Mouse (Mus musculus): ENCODE measurements at regions not wholly inside any gene's neighbourhood (a gene's known extent, or its start where the extent isn't known, plus 50 kb on each side); places are given as distances from the start of the nearest gene placed in this dataset.
A peak's percentile ranks its signal among the peaks of the same experiment; 100 is the strongest.

DNA sequence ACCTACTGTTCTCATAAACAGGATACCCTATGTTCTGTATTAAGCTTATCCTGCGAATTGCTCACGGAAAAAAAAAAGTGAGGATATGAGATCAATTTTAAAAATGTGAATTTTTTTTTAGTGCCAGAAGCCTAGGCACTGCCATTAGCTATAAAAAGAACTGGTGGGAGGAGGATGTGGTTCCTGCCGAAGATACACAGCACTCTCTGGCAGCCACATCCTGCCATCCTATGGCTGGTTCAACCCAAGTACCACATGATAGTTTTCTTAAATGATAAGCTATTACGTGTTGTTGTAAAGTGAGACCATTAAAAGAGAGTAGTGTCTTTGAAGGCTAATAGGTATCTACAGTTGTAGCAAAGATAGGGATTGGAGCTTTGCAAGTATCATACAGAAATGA, 58.2 kb upstream of the Ppp3ca start:
- no peak overlapping the region for H3K4me2 ChIP-seq (replicated peaks; ENCODE audit: low read depth, low read length)
- ATAC-seq (ENCODE audit: low FRiP score, low TSS enrichment), result no peak
- H3K9me3 ChIP-seq (ENCODE audit: control insufficient read depth, low read length), result no peaks in the 10 kb centered on the region
- H3K36me3 ChIP-seq (ENCODE audit: control insufficient read depth, insufficient read depth, low read length), result no peaks in the 10 kb centered on the region
- 79% methylated on average over 4 of the region's 4 CpGs for WGBS
- no peak overlapping the region for H3K4me3 ChIP-seq (ENCODE audit: low read length)
- H3K4me1 ChIP-seq (ENCODE audit: control insufficient read depth, insufficient read depth, low read length), result peaks cover 7% of the 10 kb centered on the region; the same call in 1 of the 2 replicates
- no peak overlapping the region for H3K9ac ChIP-seq (ENCODE audit: low read depth, low read length)
- H3K27ac ChIP-seq (ENCODE audit: low read depth, low read length), result no peak overlapping the region
- no peaks in the 10 kb centered on the region for H3K27me3 ChIP-seq (ENCODE audit: control insufficient read depth, insufficient read depth, low read length)

DNA sequence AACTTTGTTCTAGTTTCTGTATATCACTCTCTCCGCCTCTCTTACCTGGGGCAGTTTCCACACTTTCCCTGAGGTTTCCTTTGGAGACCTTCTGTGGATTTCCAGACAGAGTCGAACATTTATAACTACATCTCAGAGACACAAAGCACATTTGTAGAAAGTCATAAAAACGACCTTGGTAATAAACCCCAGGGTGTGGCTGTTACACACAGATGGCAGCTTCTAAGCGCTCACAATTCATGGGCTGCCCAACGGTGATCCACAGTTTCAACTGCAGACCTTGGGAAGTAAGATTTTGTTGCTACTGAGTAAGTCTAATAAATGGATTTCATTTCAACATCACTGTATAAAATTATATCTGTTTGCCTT, 59.4 kb upstream of the Ppp3ca start:
- Histone ChIP-seq H3K4me2 (replicated peaks; ENCODE audit: low read depth, low read length) (no peak overlapping the region), H3K9ac (ENCODE audit: low read depth, low read length) (no peak overlapping the region), H3K9me3 (ENCODE audit: control insufficient read depth, low read length) (no peaks in the 10 kb centered on the region), H3K27ac (ENCODE audit: low read depth, low read length) (peak overlapping the region; percentile 13; the same call in 1 of the 2 replicates), H3K27me3 (ENCODE audit: control insufficient read depth, insufficient read depth, low read length) (no peaks in the 10 kb centered on the region), H3K4me3 (ENCODE audit: low read length) (no peak overlapping the region), H3K4me1 (ENCODE audit: control insufficient read depth, insufficient read depth, low read length) (peaks cover 7% of the 10 kb centered on the region; the same call in 1 of the 2 replicates), H3K36me3 (ENCODE audit: control insufficient read depth, insufficient read depth, low read length) (no peaks in the 10 kb centered on the region)
- ATAC-seq (ENCODE audit: low FRiP score, low TSS enrichment), result peak; percentile 44; the same call in 1 of the 2 replicates
- WGBS, result 28% methylated on average over 5 of the region's 5 CpGs

DNA sequence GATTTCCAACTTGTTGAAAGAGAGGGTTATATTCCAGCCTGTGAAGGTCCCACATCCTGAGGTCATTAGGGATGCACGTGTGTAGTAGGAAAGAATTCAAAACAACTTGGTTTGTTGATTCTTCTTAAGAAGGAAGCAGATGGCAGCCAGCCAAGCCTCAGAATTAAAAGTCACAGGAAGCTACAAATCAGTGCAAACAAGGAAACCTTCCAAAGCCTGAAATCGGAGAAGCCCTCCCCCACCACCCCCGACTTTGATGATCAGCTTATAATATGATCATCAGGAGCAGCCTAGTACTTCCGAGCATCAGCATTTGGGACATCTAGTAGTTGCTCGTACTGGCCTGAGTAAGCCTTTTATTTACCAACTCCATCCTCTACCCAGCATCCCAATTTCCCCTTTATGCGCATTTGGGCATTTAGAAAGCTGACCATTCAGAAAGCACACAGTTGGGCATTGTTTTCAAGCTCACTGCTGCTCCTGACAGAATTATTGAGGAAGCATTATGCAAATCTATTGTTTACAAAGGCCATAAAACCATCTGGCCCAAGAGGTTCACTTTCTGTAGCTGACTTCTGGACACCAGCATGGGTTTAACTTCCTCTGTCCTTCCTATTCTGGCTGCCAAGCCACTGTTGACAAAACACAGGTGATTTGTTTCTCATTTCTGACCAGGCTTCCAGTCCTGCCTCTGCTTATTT, 59.9 kb upstream of the Ppp3ca start:
- Histone ChIP-seq H3K4me1 (ENCODE audit: control insufficient read depth, insufficient read depth, low read length) (peaks cover 7% of the 10 kb centered on the region; the same call in 1 of the 2 replicates), H3K36me3 (ENCODE audit: control insufficient read depth, insufficient read depth, low read length) (no peaks in the 10 kb centered on the region), H3K9ac (ENCODE audit: low read depth, low read length) (no peak overlapping the region), H3K9me3 (ENCODE audit: control insufficient read depth, low read length) (no peaks in the 10 kb centered on the region), H3K4me2 (replicated peaks; ENCODE audit: low read depth, low read length) (no peak overlapping the region), H3K4me3 (ENCODE audit: low read length) (no peak overlapping the region), H3K27ac (ENCODE audit: low read depth, low read length) (peak overlapping the region; percentile 13; the same call in 1 of the 2 replicates), H3K27me3 (ENCODE audit: control insufficient read depth, insufficient read depth, low read length) (no peaks in the 10 kb centered on the region)
- ATAC-seq (ENCODE audit: low FRiP score, low TSS enrichment), result peak; percentile 88
- WGBS, result 18% methylated on average over 6 of the region's 6 CpGs

DNA sequence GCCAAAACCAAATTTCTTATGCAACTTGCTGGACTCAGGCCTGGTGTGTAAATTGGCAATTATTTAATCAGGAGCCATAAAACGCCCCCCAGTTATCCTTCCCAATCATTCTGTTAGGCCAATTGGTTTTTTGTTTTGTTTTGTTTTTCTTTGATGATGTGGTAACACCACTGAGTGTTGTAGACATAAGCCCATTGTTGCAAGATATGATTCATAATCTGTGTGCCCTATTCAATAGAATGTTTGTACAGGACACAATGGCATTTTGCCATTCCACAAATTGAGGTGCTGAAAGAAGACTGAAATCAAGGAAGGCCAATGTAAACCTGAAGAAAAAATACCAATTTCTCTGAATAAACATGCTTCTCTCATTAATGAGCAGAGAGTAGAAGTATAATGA, 68.2 kb upstream of the Ppp3ca start:
- no peak overlapping the region for H3K4me3 ChIP-seq (ENCODE audit: low read length)
- H3K9me3 ChIP-seq (ENCODE audit: control insufficient read depth, low read length), result no peaks in the 10 kb centered on the region
- H3K36me3 ChIP-seq (ENCODE audit: control insufficient read depth, insufficient read depth, low read length), result no peaks in the 10 kb centered on the region
- H3K27ac ChIP-seq (ENCODE audit: low read depth, low read length), result no peak overlapping the region
- no peak overlapping the region for H3K4me2 ChIP-seq (replicated peaks; ENCODE audit: low read depth, low read length)
- no peak for ATAC-seq (ENCODE audit: low FRiP score, low TSS enrichment)
- H3K27me3 ChIP-seq (ENCODE audit: control insufficient read depth, insufficient read depth, low read length), result no peaks in the 10 kb centered on the region
- no peak overlapping the region for H3K9ac ChIP-seq (ENCODE audit: low read depth, low read length)
- H3K4me1 ChIP-seq (ENCODE audit: control insufficient read depth, insufficient read depth, low read length), result no peaks in the 10 kb centered on the region
- WGBS, result 81% methylated on average over 1 of the region's 1 CpGs

DNA sequence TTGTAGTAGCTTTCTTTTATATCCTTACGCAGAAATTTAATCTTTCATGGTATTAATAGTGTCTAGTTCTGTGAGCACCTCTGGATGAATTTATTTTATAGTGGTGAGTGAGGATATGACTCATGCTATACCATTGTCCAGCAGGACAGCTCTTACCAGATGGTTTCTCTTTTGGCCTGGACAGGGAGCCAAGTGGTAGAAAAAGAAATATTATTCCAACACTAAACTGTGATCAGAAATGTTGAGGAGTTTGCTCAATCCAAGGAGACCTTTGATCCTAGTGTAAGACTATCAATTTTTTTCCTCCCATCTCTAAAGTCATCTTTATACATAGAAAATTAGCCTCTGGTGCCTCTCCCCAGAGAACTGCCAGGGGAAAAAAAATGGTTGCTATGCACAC, 86.0 kb upstream of the Ppp3ca start:
- H3K4me1 ChIP-seq (ENCODE audit: control insufficient read depth, insufficient read depth, low read length), result no peaks in the 10 kb centered on the region
- no peak for ATAC-seq (ENCODE audit: low FRiP score, low TSS enrichment)

DNA sequence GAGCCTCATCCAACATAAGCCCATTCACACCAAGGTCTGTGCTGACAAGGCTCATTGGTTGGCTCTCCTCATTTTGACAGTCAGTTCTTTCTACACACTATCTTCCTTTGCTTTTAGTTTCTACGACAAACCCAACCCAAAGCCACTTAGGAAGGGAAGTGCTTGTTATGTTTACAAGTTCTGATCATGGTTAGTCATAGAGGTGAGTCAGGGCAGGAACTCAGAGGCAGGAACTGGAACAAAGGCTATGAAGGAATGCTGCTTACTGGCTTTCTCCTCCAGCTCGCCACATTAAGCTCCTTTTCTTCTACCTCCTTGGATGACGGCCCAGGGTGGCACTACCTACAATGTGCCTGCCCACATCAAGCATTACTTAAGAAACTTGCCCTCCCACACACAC, 91.9 kb upstream of the Ppp3ca start:
- Histone ChIP-seq H3K36me3 (ENCODE audit: control insufficient read depth, insufficient read depth, low read length) (no peaks in the 10 kb centered on the region), H3K9ac (ENCODE audit: low read depth, low read length) (no peak overlapping the region), H3K4me2 (replicated peaks; ENCODE audit: low read depth, low read length) (no peak overlapping the region), H3K27ac (ENCODE audit: low read depth, low read length) (no peak overlapping the region), H3K9me3 (ENCODE audit: control insufficient read depth, low read length) (no peaks in the 10 kb centered on the region), H3K4me3 (ENCODE audit: low read length) (no peak overlapping the region), H3K4me1 (ENCODE audit: control insufficient read depth, insufficient read depth, low read length) (no peaks in the 10 kb centered on the region), H3K27me3 (ENCODE audit: control insufficient read depth, insufficient read depth, low read length) (no peaks in the 10 kb centered on the region)
- no peak for ATAC-seq (ENCODE audit: low FRiP score, low TSS enrichment)
- WGBS, result 76% methylated on average over 3 of the region's 3 CpGs

More for the DNA sequence above, 86.0 kb upstream of the Ppp3ca start:
- WGBS, result 83% methylated on average over 1 of the region's 1 CpGs
- Histone ChIP-seq H3K4me3 (ENCODE audit: low read length) (no peak overlapping the region), H3K4me2 (replicated peaks; ENCODE audit: low read depth, low read length) (no peak overlapping the region), H3K9me3 (ENCODE audit: control insufficient read depth, low read length) (no peaks in the 10 kb centered on the region), H3K36me3 (ENCODE audit: control insufficient read depth, insufficient read depth, low read length) (no peaks in the 10 kb centered on the region), H3K27ac (ENCODE audit: low read depth, low read length) (no peak overlapping the region), H3K9ac (ENCODE audit: low read depth, low read length) (no peak overlapping the region), H3K27me3 (ENCODE audit: control insufficient read depth, insufficient read depth, low read length) (no peaks in the 10 kb centered on the region)

DNA sequence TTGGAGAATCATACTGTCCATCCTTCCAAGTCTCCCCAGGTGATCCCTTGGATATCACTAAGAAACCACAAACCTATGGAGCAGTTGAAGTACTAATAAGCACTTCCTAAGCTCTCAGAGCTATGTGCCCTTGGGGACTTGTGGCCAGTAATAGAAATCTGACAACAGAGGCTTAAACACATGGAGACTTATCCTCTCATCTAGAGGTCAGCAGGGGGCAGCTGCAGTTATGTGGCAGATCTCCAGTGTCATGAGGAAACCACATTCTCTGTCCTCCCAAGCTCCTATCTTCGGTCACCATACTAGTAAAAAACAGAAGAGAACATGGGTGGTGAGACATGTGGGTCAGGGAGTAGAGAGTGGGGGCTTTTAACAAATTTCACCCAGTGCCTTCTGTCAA, 99.4 kb upstream of the Ppp3ca start:
- H3K4me2 ChIP-seq (replicated peaks; ENCODE audit: low read depth, low read length), result no peak overlapping the region
- 41% methylated on average over 1 of the region's 1 CpGs for WGBS
- no peaks in the 10 kb centered on the region for H3K9me3 ChIP-seq (ENCODE audit: control insufficient read depth, low read length)
- no peak overlapping the region for H3K9ac ChIP-seq (ENCODE audit: low read depth, low read length)
- H3K27ac ChIP-seq (ENCODE audit: low read depth, low read length), result no peak overlapping the region
- H3K36me3 ChIP-seq (ENCODE audit: control insufficient read depth, insufficient read depth, low read length), result no peaks in the 10 kb centered on the region
- H3K27me3 ChIP-seq (ENCODE audit: control insufficient read depth, insufficient read depth, low read length), result no peaks in the 10 kb centered on the region
- no peaks in the 10 kb centered on the region for H3K4me1 ChIP-seq (ENCODE audit: control insufficient read depth, insufficient read depth, low read length)
- ATAC-seq (ENCODE audit: low FRiP score, low TSS enrichment), result no peak
- no peak overlapping the region for H3K4me3 ChIP-seq (ENCODE audit: low read length)

DNA sequence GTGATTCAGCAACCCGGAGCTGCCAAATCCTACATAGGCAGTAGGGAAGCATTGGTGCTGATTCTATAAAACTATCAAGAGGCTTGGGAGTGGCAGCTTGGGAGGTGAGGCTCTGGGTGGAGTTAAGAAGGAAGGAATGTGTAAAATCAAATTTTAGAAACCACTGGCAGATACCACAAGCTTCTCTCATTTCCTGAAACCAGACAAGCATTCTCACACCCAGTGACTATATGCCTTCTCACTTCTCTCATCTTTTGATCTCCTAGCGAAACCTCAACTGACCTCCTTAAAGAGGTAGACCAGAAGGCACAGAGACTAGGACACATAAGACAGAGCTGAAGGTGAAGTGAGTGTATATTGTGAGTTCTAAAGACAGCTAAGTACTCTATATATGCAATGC, 113.4 kb upstream of the Ppp3ca start:
- 87% methylated on average over 2 of the region's 2 CpGs for WGBS
- Histone ChIP-seq H3K27ac (ENCODE audit: low read depth, low read length) (no peak overlapping the region), H3K9ac (ENCODE audit: low read depth, low read length) (no peak overlapping the region), H3K4me1 (ENCODE audit: control insufficient read depth, insufficient read depth, low read length) (no peaks in the 10 kb centered on the region), H3K27me3 (ENCODE audit: control insufficient read depth, insufficient read depth, low read length) (no peaks in the 10 kb centered on the region), H3K9me3 (ENCODE audit: control insufficient read depth, low read length) (no peaks in the 10 kb centered on the region), H3K4me3 (ENCODE audit: low read length) (no peak overlapping the region), H3K4me2 (replicated peaks; ENCODE audit: low read depth, low read length) (no peak overlapping the region), H3K36me3 (ENCODE audit: control insufficient read depth, insufficient read depth, low read length) (no peaks in the 10 kb centered on the region)
- ATAC-seq (ENCODE audit: low FRiP score, low TSS enrichment), result no peak

DNA sequence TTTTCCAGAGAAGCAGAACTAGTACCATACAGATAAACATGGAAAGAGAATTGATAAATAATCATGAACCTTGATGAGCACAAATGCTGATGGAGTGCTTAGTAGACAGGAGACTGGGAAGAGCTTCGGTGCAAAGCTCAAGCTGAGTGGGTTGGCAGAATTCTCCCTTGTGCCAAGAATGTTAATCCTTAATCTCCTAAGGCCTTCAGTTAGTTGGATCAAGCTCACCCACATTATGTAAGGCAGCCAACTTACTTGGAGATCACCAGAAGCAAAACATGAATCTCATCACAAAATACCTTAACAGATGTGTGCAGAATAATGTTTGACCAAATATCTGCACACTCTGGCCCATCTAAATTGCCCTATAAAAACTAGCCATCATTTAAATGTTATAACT, 120.5 kb upstream of the Ppp3ca start:
- Histone ChIP-seq H3K27ac (ENCODE audit: low read depth, low read length) (no peak overlapping the region), H3K4me3 (ENCODE audit: low read length) (no peak overlapping the region), H3K4me2 (replicated peaks; ENCODE audit: low read depth, low read length) (no peak overlapping the region), H3K27me3 (ENCODE audit: control insufficient read depth, insufficient read depth, low read length) (no peaks in the 10 kb centered on the region), H3K9me3 (ENCODE audit: control insufficient read depth, low read length) (no peaks in the 10 kb centered on the region), H3K4me1 (ENCODE audit: control insufficient read depth, insufficient read depth, low read length) (no peaks in the 10 kb centered on the region), H3K9ac (ENCODE audit: low read depth, low read length) (no peak overlapping the region), H3K36me3 (ENCODE audit: control insufficient read depth, insufficient read depth, low read length) (no peaks in the 10 kb centered on the region)
- no peak for ATAC-seq (ENCODE audit: low FRiP score, low TSS enrichment)
- WGBS, result 89% methylated on average over 1 of the region's 1 CpGs
